Mouse (Mus musculus): Measurements from ENCODE around the gene Cln5.

Cln5 gene

GRCm38 (mm10) chr14:103078006-103078912 is 8.2 kb downstream of the Cln5 start:
- no peak for DNase-seq (ENCODE audit: low spot score in 2 of 2)

- DNase-seq (ENCODE audit: low spot score in 2 of 2) = no peak
Measured at GRCm38 (mm10) chr14:103079209-103079977, 9.4 kb downstream of the Cln5 start.

- DNase-seq (ENCODE audit: low spot score in 2 of 2) = no peak
Measured at GRCm38 (mm10) chr14:103085840-103086533, 16.0 kb downstream of the Cln5 start.

- DNase-seq (ENCODE audit: low spot score in 2 of 2) = peak in 1 of 2 experiments; percentile 23
Measured at GRCm38 (mm10) chr14:103086671-103087324, 16.8 kb downstream of the Cln5 start.

- DNase-seq (ENCODE audit: low spot score in 2 of 2) = no peak
Measured at GRCm38 (mm10) chr14:103087846-103088245, 17.8 kb downstream of the Cln5 start.

GRCm38 (mm10) chr14:103088624-103089023 is 18.6 kb downstream of the Cln5 start:
- DNase-seq (ENCODE audit: low spot score in 2 of 2) = peak in 1 of 2 experiments; percentile 29

GRCm38 (mm10) chr14:103093236-103093635 is 23.2 kb downstream of the Cln5 start:
- no peak for DNase-seq (ENCODE audit: low spot score in 2 of 2)

- DNase-seq (ENCODE audit: low spot score in 2 of 2) = no peak
Measured at GRCm38 (mm10) chr14:103093670-103094069, 23.7 kb downstream of the Cln5 start.

GRCm38 (mm10) chr14:103095036-103095435 is 25.0 kb downstream of the Cln5 start:
- no peak for DNase-seq (ENCODE audit: low spot score in 2 of 2)

- no peak for DNase-seq (ENCODE audit: low spot score in 2 of 2)
Measured at GRCm38 (mm10) chr14:103095826-103096225, 25.8 kb downstream of the Cln5 start.

GRCm38 (mm10) chr14:103096621-103097020 is 26.6 kb downstream of the Cln5 start:
- DNase-seq (ENCODE audit: low spot score in 2 of 2) = no peak

- no peak for DNase-seq (ENCODE audit: low spot score in 2 of 2)
Measured at GRCm38 (mm10) chr14:103098213-103098586, 28.2 kb downstream of the Cln5 start.

- DNase-seq (ENCODE audit: low spot score in 2 of 2) = peak; percentile 76 to 83
Measured at GRCm38 (mm10) chr14:103098587-103099235, 28.7 kb downstream of the Cln5 start.

- DNase-seq (ENCODE audit: low spot score in 2 of 2) = peak; percentile 75 to 81
Measured at GRCm38 (mm10) chr14:103099238-103099933, 29.4 kb downstream of the Cln5 start, which contains the start of gene Fbxl3. Gene Fbxl3, minus strand, starts transcription at chr14:103099566.

GRCm38 (mm10) chr14:103100296-103100695 is 30.3 kb downstream of the Cln5 start:
- DNase-seq (ENCODE audit: low spot score in 2 of 2) = no peak

GRCm38 (mm10) chr14:103101171-103101570 is 31.2 kb downstream of the Cln5 start:
- DNase-seq (ENCODE audit: low spot score in 2 of 2) = no peak

- no peak for DNase-seq (ENCODE audit: low spot score in 2 of 2)
Measured at GRCm38 (mm10) chr14:103102246-103102645, 32.2 kb downstream of the Cln5 start.

GRCm38 (mm10) chr14:103102731-103103335 is 32.8 kb downstream of the Cln5 start:
- DNase-seq (ENCODE audit: low spot score in 2 of 2) = no peak

- DNase-seq (ENCODE audit: low spot score in 2 of 2) = no peak
Measured at GRCm38 (mm10) chr14:103106301-103106700, 36.3 kb downstream of the Cln5 start.

- DNase-seq (ENCODE audit: low spot score in 2 of 2) = no peak
Measured at GRCm38 (mm10) chr14:103109971-103110370, 40.0 kb downstream of the Cln5 start.
